ENCODE assay signal across 24 mouse cellular contexts in the genomic region with DNA sequence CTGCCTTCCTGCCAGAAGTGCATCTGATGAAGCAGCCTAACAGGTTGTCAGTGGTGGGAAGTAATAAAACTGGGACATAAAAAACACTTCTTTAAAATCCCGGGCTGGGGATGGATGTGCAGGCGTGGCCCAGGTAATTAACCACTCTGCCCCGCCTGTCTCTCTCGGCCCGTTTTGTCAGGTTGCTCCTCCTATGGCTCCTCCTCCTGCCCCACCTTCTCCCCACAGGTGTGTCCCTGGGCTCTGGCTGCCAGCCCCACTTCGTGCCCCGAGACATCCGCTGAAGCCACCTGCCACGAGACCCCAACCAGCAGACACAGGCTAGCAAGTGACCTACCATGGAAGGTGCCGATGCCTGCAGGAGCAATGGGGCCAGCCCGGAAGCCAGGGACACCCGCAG. TPM values are rescaled to one million over a fixed set of nuclear protein-coding genes. Genes with fewer than 3 reads are reported as not detected.
DNase-seq lines count a peak whose midpoint lies in the region; ATAC-seq lines count a peak whose summit lies in the region.
"Had no signal": no experiment of that assay in that cellular context is flagged by ENCODE, and none has a peak within 500 bp of the region (broad histone marks: within the 10 kb centered on the region; RNA-seq: fewer than 3 reads in every experiment).

A gene (plus strand): TSS at position 311 of the 400 bp plus-strand sequence.

- H3K4me1 ChIP-seq in heart, embryonic 15.5 days (replicated peaks) = no peaks in the 10 kb centered on the region
- peaks cover 4% of the 10 kb centered on the region; the same call in 1 of the 2 replicates for H3K4me1 ChIP-seq in heart, embryonic 12.5 days (replicated peaks)
- no peaks in the 10 kb centered on the region for H3K4me1 ChIP-seq in limb, embryonic 13.5 days
- H3K4me1 ChIP-seq: hindbrain, embryonic 15.5 days had no signal

- H3K27ac ChIP-seq in heart, embryonic 15.5 days = no peak within 1 kb of the TSS
- no peak within 1 kb of the TSS for H3K27ac ChIP-seq in heart, embryonic 12.5 days (ENCODE audit: poor library complexity, severe bottlenecking)
- no peak within 1 kb of the TSS for H3K27ac ChIP-seq in limb, embryonic 13.5 days
- H3K27ac ChIP-seq: heart, adult 2 months; hindbrain, embryonic 15.5 days had no signal

- H3K9me3 ChIP-seq in heart, embryonic 15.5 days (replicated peaks) = no peaks in the 10 kb centered on the region
- H3K9me3 ChIP-seq in heart, embryonic 12.5 days (replicated peaks) = no peaks in the 10 kb centered on the region
- H3K9me3 ChIP-seq in limb, embryonic 13.5 days = no peaks in the 10 kb centered on the region
- H3K9me3 ChIP-seq: forebrain, embryonic 10.5 days; hindbrain, embryonic 15.5 days had no signal

- H3K4me3 ChIP-seq in heart, embryonic 15.5 days = peak within 1 kb of the TSS; percentile 13; the same call in 1 of the 2 replicates
- no peak within 1 kb of the TSS for H3K4me3 ChIP-seq in heart, embryonic 12.5 days
- peak within 1 kb of the TSS; percentile 16; the same call in 1 of the 2 replicates for H3K4me3 ChIP-seq in limb, embryonic 13.5 days
- H3K4me3 ChIP-seq: forebrain, embryonic 10.5 days; heart, adult 2 months; hindbrain, embryonic 15.5 days had no signal

- H3K4me2 ChIP-seq in heart, embryonic 15.5 days = no peak within 1 kb of the TSS
- H3K4me2 ChIP-seq in heart, embryonic 12.5 days = no peak within 1 kb of the TSS
- H3K4me2 ChIP-seq in limb, embryonic 13.5 days (replicated peaks) = peak within 1 kb of the TSS; percentile 43
- H3K4me2 ChIP-seq: hindbrain, embryonic 15.5 days; midbrain, embryonic 11.5 days had no signal

- no peak within 1 kb of the TSS for H3K9ac ChIP-seq in heart, embryonic 15.5 days
- H3K9ac ChIP-seq in heart, embryonic 12.5 days = no peak within 1 kb of the TSS
- no peak within 1 kb of the TSS for H3K9ac ChIP-seq in limb, embryonic 13.5 days
- H3K9ac ChIP-seq: hindbrain, embryonic 15.5 days had no signal

- ATAC-seq in heart, embryonic 15.5 days (replicated peaks; ENCODE audit: insufficient number of reproducible peaks, insufficient read depth, low FRiP score, low read depth) = no peak
- ATAC-seq in heart, embryonic 12.5 days (ENCODE audit: insufficient number of reproducible peaks, low FRiP score) = no peak
- ATAC-seq in limb, embryonic 13.5 days (ENCODE audit: low FRiP score, low read depth) = no peak

- intact Hi-C loops in heart, postnatal 14 days (cut with DNase I) = no loop called here

- H3K36me3 ChIP-seq in heart, embryonic 15.5 days = no peaks in the 10 kb centered on the region
- H3K36me3 ChIP-seq in heart, embryonic 12.5 days = no peaks in the 10 kb centered on the region
- no peaks in the 10 kb centered on the region for H3K36me3 ChIP-seq in limb, embryonic 13.5 days
- H3K36me3 ChIP-seq: forebrain, embryonic 10.5 days; hindbrain, embryonic 15.5 days had no signal

- 44% methylated on average over 12 of the region's 12 CpGs for WGBS in heart, embryonic 15.5 days
- WGBS in heart, embryonic 12.5 days = 57% methylated on average over 12 of the region's 12 CpGs
- 30% methylated on average over 12 of the region's 12 CpGs for WGBS in limb, embryonic 13.5 days

- H3K27me3 ChIP-seq in heart, embryonic 15.5 days = peaks cover 13% of the 10 kb centered on the region; the same call in 1 of the 2 replicates
- H3K27me3 ChIP-seq in heart, embryonic 12.5 days (replicated peaks) = peaks cover 50% of the 10 kb centered on the region
- H3K27me3 ChIP-seq in limb, embryonic 13.5 days = peaks cover 13% of the 10 kb centered on the region; the same call in 1 of the 2 replicates
- H3K27me3 ChIP-seq: hindbrain, embryonic 15.5 days had no signal

- DNase-seq in urinary bladder, postnatal 14 days (ENCODE audit: low spot score) = peak; percentile 59
- no peak for DNase-seq in urinary bladder, postnatal 25 days (ENCODE audit: low spot score)
- peak; percentile 57 to 62 for DNase-seq in urinary bladder, postnatal 36 days (ENCODE audit: low spot score in 2 of 2)
- DNase-seq in heart, postnatal 14 days = no peak
- no peak for DNase-seq in left cerebral cortex, adult 8-10 months (ENCODE audit: low spot score in 2 of 2)
- DNase-seq: adrenal gland, adult 8-10 months; cerebellum, adult 11-12 months; cerebellum, postnatal 36 days; heart, adult 2 months; kidney, adult 8-10 months; kidney, postnatal 36 days; layer of hippocampus, postnatal 36 days; lung, adult 18-20 months; lung, postnatal 4 days; right cerebral cortex, postnatal 25 days had no signal

RNA-seq across cellular contexts. Expression of the gene that starts here (rescaled TPM):
- polyA plus RNA-seq in heart, embryonic 15.5 days (2015; fragmentation: Nextera tagmentation; extraction: Ambion mirVana) = 0.78 and 10.6 TPM in 2 replicates
- 0.06 and 0.29 TPM in 2 replicates for polyA plus RNA-seq in heart, embryonic 12.5 days (2016; fragmentation: Nextera tagmentation; extraction: Ambion mirVana)
- 22.8 and 26.1 TPM in 2 replicates for polyA plus RNA-seq in limb, embryonic 13.5 days (2015; fragmentation: Nextera tagmentation; extraction: Ambion mirVana)
- under 1 TPM; 0.17 to 0.34 TPM for total RNA-seq in heart, postnatal 14 days (2021)
- total RNA-seq in left cerebral cortex, adult 8-10 months (2022) = under 1 TPM in 2 of 4 experiments, not detected in 2; 0.27 to 0.42 TPM
- total RNA-seq: gastrocnemius, adult 8-10 months; liver, adult 2 months had no signal
- polyA plus RNA-seq: hindbrain, embryonic 15.5 days; liver, adult 2 months; neural tube, embryonic 14.5 days had no signal

Comparison
In these comparisons a context has a peak if more than half of its experiments do, and no peak if none do; other contexts are left out.
1. DNase-seq: peak in urinary bladder, postnatal 14 days (single experiment) and urinary bladder, postnatal 36 days (2 of 2); none in urinary bladder, postnatal 25 days (single experiment), heart, postnatal 14 days (0 of 2) and left cerebral cortex, adult 8-10 months (0 of 2).